Mouse (Mus musculus) midbrain, embryonic 16.5 days (tissue): ENCODE measurements at regions not wholly inside any gene's neighbourhood (a gene's known extent, or its start where the extent isn't known, plus 50 kb on each side); places are given as distances from the start of the nearest gene placed in this dataset.

ENCODE experiments used
- ATAC-seq: fragments of 200-750 bp; cut with Nextera tagmentation; 2 replicates; pipeline ENCODE4 v1.8.0; 2017; ENCODE audit warnings: moderate TSS enrichment
- H3K27ac ChIP-seq: fragments of 300-500 bp; sonication (generic); 2 replicates; pipeline ENCODE4 v1.5.1; 2014; ENCODE audit warnings: mild to moderate bottlenecking, low read length, mixed read lengths
- H3K27me3 ChIP-seq: fragments of 300-500 bp; sonication (generic); 2 replicates; pipeline ENCODE4 v1.6.1; 2014; ENCODE audit warnings: low read depth, low read length, mixed read lengths; ENCODE audit not compliant: control insufficient read depth, insufficient read depth
- H3K36me3 ChIP-seq: fragments of 300-500 bp; sonication (generic); 2 replicates; pipeline ENCODE4 v1.6.1; 2014; ENCODE audit warnings: mild to moderate bottlenecking, low read length, moderate library complexity, mixed read lengths; ENCODE audit not compliant: control insufficient read depth, insufficient read depth
- H3K4me1 ChIP-seq: fragments of 300-500 bp; sonication (generic); 2 replicates; pipeline ENCODE4 v1.6.1; 2014; ENCODE audit warnings: mild to moderate bottlenecking, low read length, mixed read lengths; ENCODE audit not compliant: control insufficient read depth, insufficient read depth
- H3K4me2 ChIP-seq: fragments of 300-500 bp; sonication (generic); 2 replicates; pipeline ENCODE4 v1.6.1; 2014; ENCODE audit warnings: mild to moderate bottlenecking, low read length, mixed read lengths
- H3K4me3 ChIP-seq: fragments of 300-500 bp; sonication (generic); 2 replicates; pipeline ENCODE4 v1.5.1; 2014; ENCODE audit warnings: low read depth, mild to moderate bottlenecking, low read length, moderate library complexity, mixed read lengths
- H3K9ac ChIP-seq: fragments of 300-500 bp; sonication (generic); 2 replicates; pipeline ENCODE4 v1.6.1; 2014; ENCODE audit warnings: low read depth, low read length, mixed read lengths
- H3K9me3 ChIP-seq: fragments of 300-500 bp; sonication (generic); replicated peaks from 2 replicates; pipeline ENCODE4 v1.6.1; 2014; ENCODE audit warnings: mild to moderate bottlenecking, low read length, mixed read lengths; ENCODE audit not compliant: control insufficient read depth, poor library complexity, severe bottlenecking
- WGBS: fragments of 180-500 bp; shearing (Covaris S2); extraction: QIAGEN DNeasy Blood & Tissue Kit; methylation state at CpG from one replicate; pipeline ENCODE4 v1.1.7; 2014; 5-methylcytosine and 5-hydroxymethylcytosine counted together

DNA sequence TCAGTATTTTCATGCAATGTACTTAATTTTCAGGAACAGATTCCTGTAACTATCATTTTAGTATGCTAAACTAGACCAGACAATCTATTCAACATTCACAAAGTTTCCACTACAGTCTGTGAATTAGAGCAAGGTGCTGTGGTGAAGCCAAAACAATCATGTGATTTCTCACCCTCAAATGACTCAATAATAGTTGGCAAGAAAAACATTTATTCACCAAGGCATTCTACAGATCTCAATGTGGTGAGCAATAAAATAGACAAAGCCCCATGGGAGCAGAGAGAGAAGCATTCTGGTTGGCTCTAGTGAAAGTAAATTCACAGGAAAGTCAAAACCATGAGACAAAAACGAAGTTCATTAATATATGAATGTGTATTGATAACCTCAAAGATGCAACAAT lies 724.5 kb downstream of the Utrn start:
- H3K27ac ChIP-seq = no peak overlapping the region
- H3K4me1 ChIP-seq = no peaks in the 10 kb centered on the region
- H3K9me3 ChIP-seq = no peaks in the 10 kb centered on the region
- ATAC-seq = no peak
- no peaks in the 10 kb centered on the region for H3K36me3 ChIP-seq
- H3K4me2 ChIP-seq = no peak overlapping the region
- no peak overlapping the region for H3K4me3 ChIP-seq
- H3K27me3 ChIP-seq = no peaks in the 10 kb centered on the region
- no peak overlapping the region for H3K9ac ChIP-seq
- whole genome bisulfite sequencing = 69% methylated on average over 1 of the region's 1 CpGs

DNA sequence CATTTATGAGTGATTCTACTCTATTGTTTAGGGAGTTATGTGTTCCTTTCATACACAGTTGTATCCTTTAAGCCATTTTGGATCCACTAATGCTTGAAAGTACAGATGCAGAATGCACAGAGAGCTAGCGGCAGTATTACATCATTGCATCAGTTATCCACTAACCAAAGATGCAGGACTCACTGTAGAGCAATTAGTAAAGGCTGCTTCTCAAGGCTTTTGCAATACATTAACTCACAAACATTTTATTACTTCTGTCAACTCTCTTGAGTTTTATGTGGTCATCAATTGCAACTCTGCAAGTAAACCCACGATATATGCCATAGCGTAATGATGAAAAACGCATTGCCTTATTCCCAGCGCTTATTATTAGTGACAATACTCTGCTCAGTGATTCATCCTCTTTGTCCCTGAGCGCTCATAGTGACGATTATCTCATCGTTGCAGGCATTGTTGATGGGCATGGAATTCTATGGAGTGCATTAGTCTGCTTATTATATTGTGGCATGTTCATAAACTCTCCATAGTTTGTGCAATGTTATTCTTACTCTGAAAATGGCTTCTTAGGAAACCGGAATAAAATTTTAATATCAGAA lies 722.1 kb downstream of the Utrn start:
- H3K9me3 ChIP-seq = no peaks in the 10 kb centered on the region
- no peak overlapping the region for H3K9ac ChIP-seq
- no peaks in the 10 kb centered on the region for H3K27me3 ChIP-seq
- H3K4me3 ChIP-seq = no peak overlapping the region
- ATAC-seq = no peak
- H3K36me3 ChIP-seq = no peaks in the 10 kb centered on the region
- 91% methylated on average over 9 of the region's 9 CpGs for WGBS
- H3K4me1 ChIP-seq = no peaks in the 10 kb centered on the region
- no peak overlapping the region for H3K4me2 ChIP-seq
- H3K27ac ChIP-seq = no peak overlapping the region

DNA sequence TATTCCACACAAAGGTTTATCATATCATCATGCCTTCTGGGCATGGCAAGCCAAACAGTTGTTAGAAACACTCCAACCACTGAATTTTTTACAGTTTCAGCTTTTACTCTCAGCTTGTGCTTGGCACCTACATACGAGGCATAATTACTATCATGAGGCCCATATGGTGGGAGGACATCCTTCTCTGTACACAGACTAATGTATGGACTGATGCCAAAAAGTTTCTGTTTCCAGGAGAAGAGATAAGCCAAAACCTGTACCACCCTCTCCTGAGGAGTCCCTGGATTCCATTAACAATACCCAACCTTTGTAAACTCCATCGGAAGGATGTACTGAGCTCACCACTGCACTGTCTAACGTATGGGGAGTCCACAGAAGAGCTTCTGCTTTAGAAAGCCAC lies 698.9 kb downstream of the Utrn start:
- H3K4me3 ChIP-seq = no peak overlapping the region
- H3K27me3 ChIP-seq = no peaks in the 10 kb centered on the region
- WGBS = 87% methylated on average over 3 of the region's 3 CpGs
- no peaks in the 10 kb centered on the region for H3K4me1 ChIP-seq
- no peak for ATAC-seq
- no peak overlapping the region for H3K9ac ChIP-seq
- H3K4me2 ChIP-seq = no peak overlapping the region
- no peaks in the 10 kb centered on the region for H3K36me3 ChIP-seq
- H3K27ac ChIP-seq = no peak overlapping the region
- H3K9me3 ChIP-seq = no peaks in the 10 kb centered on the region

DNA sequence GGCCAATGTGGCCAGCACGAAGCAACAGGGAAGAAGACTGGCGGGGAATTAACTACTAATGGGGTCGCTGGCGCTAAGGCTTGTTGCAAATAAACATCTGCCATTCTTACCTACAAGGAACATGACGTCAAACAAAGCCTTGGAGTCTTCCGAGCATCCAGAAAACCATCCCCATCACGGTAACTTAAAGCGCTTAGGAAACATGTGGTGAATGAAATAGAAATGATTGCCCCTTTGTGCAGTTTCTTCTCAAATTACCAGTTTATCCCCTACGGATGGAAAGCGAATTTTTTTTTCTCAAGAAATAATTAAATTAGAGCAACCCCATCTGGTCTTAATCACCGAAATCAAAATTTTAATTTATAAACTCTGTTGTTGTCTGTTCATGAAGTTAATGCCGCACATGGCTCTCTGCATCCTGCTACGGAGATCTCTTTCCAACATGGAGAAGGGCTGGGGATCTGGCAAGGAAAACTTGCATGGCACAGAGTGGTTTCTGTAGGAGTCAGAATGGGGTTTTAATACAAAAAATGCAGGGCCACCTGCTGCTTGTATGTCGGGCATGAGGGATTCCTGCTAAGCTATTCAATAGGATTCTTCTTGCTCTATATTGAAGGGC lies 694.9 kb downstream of the Utrn start:
- H3K4me3 ChIP-seq = no peak overlapping the region
- no peak for ATAC-seq
- H3K27ac ChIP-seq = no peak overlapping the region
- H3K9me3 ChIP-seq = no peaks in the 10 kb centered on the region
- H3K4me1 ChIP-seq = no peaks in the 10 kb centered on the region
- no peaks in the 10 kb centered on the region for H3K36me3 ChIP-seq
- H3K27me3 ChIP-seq = no peaks in the 10 kb centered on the region
- no peak overlapping the region for H3K4me2 ChIP-seq
- no peak overlapping the region for H3K9ac ChIP-seq
- 64% methylated on average over 14 of the region's 14 CpGs for WGBS

DNA sequence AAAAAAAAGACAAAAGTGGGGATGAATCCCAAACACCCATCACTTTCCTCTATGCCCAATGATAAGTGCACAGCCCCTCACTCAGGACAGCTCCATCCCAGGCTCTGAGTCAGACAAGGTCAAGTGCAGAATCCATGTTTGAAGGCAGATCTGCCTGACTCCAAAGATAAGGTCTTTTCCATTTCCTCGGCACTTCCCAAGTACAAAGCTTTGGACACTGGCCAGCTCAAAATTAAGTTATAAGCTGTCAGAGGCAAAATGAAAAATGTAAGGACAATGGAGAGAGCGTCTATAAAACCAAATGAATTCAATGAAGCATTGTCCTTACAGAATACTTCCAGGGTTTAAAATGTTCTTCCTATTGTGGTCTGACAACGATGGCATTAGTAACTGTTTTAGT lies 694.0 kb downstream of the Utrn start:
- no peak for ATAC-seq
- no peaks in the 10 kb centered on the region for H3K9me3 ChIP-seq
- H3K36me3 ChIP-seq = no peaks in the 10 kb centered on the region
- no peak overlapping the region for H3K4me3 ChIP-seq
- H3K27me3 ChIP-seq = no peaks in the 10 kb centered on the region
- H3K4me1 ChIP-seq = no peaks in the 10 kb centered on the region
- 53% methylated on average over 3 of the region's 3 CpGs for WGBS
- no peak overlapping the region for H3K9ac ChIP-seq
- no peak overlapping the region for H3K4me2 ChIP-seq
- H3K27ac ChIP-seq = no peak overlapping the region

DNA sequence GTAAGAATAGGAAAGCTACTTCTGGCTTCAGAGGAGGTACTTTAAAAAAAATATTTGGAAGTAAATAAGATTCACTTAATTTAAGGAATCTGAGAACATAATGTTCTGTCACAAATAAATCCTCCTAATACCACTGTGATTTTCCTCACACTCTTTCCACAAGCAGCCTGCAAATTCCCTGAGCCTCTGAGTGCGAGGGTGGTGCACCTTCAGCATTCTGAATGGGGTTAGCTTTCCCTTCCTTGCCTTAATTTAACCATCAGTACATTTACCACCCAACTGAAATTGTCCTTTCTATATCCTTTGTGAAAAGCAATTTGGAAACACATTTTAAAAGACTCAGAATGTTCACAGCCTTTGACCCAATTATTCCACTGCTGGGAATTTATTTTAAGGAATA lies 691.7 kb downstream of the Utrn start:
- WGBS = 65% methylated on average over 1 of the region's 1 CpGs
- Histone ChIP-seq H3K36me3 (no peaks in the 10 kb centered on the region), H3K9me3 (no peaks in the 10 kb centered on the region), H3K4me1 (no peaks in the 10 kb centered on the region), H3K27me3 (no peaks in the 10 kb centered on the region), H3K9ac (no peak overlapping the region), H3K4me2 (no peak overlapping the region), H3K27ac (no peak overlapping the region), H3K4me3 (no peak overlapping the region)
- no peak for ATAC-seq

DNA sequence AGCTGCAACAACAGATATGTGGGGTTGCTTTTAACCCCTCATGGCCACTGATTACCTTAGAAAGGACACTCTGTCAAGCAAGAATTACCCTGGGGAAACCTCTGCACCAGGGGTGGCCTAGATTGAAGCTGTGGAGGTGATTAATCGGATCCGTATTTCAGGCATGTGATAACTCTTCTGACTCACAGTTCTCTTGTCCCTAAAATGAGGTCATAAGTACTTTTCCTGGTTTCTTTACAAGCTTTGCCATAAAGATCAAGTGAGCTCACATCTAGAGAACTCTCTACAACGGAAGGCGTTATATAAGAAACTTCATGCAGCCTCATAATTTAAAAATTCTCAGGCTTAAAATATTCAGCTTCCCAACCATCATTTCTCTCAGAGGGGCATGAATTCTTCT lies 688.2 kb downstream of the Utrn start:
- Histone ChIP-seq H3K4me3 (no peak overlapping the region), H3K27ac (no peak overlapping the region), H3K9ac (no peak overlapping the region), H3K36me3 (no peaks in the 10 kb centered on the region), H3K4me1 (no peaks in the 10 kb centered on the region), H3K9me3 (no peaks in the 10 kb centered on the region), H3K4me2 (no peak overlapping the region), H3K27me3 (no peaks in the 10 kb centered on the region)
- no peak for ATAC-seq
- 84% methylated on average over 4 of the region's 4 CpGs for WGBS

DNA sequence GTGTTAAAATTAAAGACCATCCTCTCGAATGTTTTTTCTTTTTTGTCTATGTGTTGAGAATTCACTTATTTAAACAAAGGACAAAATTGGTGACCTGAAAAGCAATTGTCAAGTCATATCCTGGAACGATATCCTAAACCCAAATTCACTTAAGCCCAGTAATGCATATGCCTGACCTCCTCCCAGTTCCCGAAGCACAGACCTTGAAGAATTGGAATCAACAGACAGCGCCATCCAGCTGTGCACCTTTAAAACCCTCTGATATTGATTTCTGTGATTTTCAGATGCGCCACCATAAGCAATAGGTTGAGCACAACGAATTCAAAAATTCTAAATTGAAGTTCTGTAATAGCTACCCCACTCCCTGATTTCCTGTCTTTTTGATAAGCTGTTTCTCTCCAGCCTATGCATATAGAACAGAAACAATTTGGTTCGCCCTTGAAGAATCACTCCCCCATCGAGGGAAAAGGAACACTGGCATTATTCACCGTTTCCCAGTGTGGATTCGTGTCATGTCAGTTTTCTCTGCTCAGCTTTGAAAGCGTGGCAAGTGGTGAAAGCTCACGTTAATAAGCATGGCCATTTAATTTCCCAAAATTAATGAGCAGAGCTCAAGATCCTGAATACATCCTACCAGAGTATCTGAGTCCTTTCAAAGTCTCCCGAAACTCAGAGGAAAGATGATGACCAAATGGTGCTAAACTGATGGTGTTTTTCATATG lies 682.1 kb downstream of the Utrn start:
- H3K9ac ChIP-seq = no peak overlapping the region
- H3K36me3 ChIP-seq = no peaks in the 10 kb centered on the region
- 0 out of 2 replicates have a peak, but pooled peaks cover 2% of the 10 kb centered on the region for H3K4me1 ChIP-seq
- WGBS = 41% methylated on average over 13 of the region's 13 CpGs
- peak; percentile 75 for ATAC-seq
- no peak overlapping the region; the same call in 1 of the 2 replicates for H3K27ac ChIP-seq
- H3K4me3 ChIP-seq = no peak overlapping the region
- peak overlapping the region; percentile 0; the same call in 1 of the 2 replicates for H3K4me2 ChIP-seq
- H3K9me3 ChIP-seq = no peaks in the 10 kb centered on the region
- no peaks in the 10 kb centered on the region for H3K27me3 ChIP-seq

DNA sequence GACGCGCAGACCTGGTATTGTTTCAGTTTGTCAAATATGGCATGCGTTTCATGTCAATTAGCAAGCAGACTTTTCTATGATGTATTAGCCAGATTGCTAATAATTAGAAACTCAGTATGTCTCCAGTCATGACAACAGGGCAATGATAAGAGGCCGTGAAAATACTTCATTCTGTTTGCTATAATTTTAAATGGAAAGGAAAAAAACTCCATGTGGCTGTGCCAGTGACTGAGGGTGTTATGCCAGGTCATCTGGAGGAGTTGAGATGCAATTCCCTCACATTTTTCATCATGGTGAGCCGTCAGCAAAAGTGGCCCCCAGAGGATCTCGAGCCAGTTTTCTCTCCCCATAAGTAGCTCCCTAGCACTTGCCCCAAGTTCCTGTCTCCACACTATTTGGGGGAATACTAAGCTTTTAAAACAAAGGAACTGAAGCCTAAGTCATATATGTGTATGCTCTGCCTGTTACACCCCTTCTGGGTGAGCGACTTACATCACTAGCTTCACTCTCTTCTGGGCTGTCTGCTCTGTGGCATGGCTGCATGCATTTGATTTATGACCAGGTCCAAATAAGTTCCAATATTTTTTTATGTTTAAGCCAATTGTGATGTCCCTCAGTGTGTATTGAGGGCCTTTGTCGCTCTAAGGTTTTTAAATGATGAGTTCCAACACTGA lies 681.4 kb downstream of the Utrn start:
- Histone ChIP-seq H3K9ac (no peak overlapping the region), H3K4me1 (0 out of 2 replicates have a peak, but pooled peaks cover 2% of the 10 kb centered on the region), H3K4me2 (peak overlapping the region; percentile 0; the same call in 1 of the 2 replicates), H3K27me3 (no peaks in the 10 kb centered on the region), H3K4me3 (no peak overlapping the region), H3K27ac (no peak overlapping the region), H3K36me3 (no peaks in the 10 kb centered on the region), H3K9me3 (no peaks in the 10 kb centered on the region)
- 0 out of 2 replicates have a peak, but pooled peaks have one; percentile 46 for ATAC-seq
- WGBS = 70% methylated on average over 8 of the region's 8 CpGs
